13 mouse cellular contexts compared by ENCODE assay signal in the genomic region with DNA sequence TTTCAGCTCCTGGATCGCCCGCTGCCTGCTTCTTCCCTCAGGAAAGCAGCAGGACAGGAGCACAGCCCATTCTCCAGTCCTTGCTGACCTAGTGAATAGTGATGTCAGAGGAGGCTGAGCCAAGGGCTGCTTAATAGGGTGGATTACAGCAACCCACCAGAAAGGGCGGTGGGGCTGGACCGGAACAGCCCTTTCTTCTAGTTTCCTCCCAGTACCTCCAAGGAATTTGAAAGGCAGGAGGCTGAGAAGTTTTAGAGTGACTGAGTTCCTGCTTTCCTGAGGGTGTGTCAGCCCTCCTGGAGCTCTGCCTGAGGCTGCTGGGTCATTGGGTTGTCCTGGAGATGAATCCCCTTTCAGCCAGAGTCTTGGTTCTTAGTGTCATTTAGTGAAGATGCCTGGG. TPM values are rescaled to one million over a fixed set of nuclear protein-coding genes. Genes with fewer than 3 reads are reported as not detected.
A peak's percentile ranks its signal among the peaks of the same experiment; 100 is the strongest.
DNase-seq lines count a peak whose midpoint lies in the region; ATAC-seq and TF ChIP-seq lines count a peak whose summit lies in the region.
"Had no signal": no experiment of that assay in that cellular context is flagged by ENCODE, and none has a peak within 500 bp of the region (broad histone marks: within the 10 kb centered on the region; RNA-seq: fewer than 3 reads in every experiment).

No protein-coding gene starts in this region.

- H3K4me2 ChIP-seq in heart, embryonic 11.5 days = no peak overlapping the region; the same call in 1 of the 2 replicates
- H3K4me2 ChIP-seq in lung, postnatal 0 days (replicated peaks; ENCODE audit: low read depth, low read length) = 0 out of 2 replicates have a peak overlapping the region, but pooled peaks have one; percentile 17
- H3K4me2 ChIP-seq: limb, embryonic 15.5 days; neural tube, embryonic 12.5 days had no signal

- H3K27ac ChIP-seq in heart, embryonic 11.5 days (ENCODE audit: low read depth, low read length) = no peak overlapping the region
- peak overlapping the region; percentile 57 for H3K27ac ChIP-seq in lung, postnatal 0 days (ENCODE audit: low read length)
- H3K27ac ChIP-seq: limb, embryonic 15.5 days; neural tube, embryonic 12.5 days had no signal

- H3K4me1 ChIP-seq in heart, embryonic 11.5 days (ENCODE audit: control insufficient read depth, insufficient read depth, low read length) = peaks cover 29% of the 10 kb centered on the region
- peaks cover 12% of the 10 kb centered on the region; the same call in 1 of the 2 replicates for H3K4me1 ChIP-seq in lung, postnatal 0 days (ENCODE audit: insufficient read depth, low read depth, low read length)

- no peak overlapping the region for H3K9ac ChIP-seq in heart, embryonic 11.5 days (ENCODE audit: low read depth, low read length)
- H3K9ac ChIP-seq in lung, postnatal 0 days (replicated peaks; ENCODE audit: low read depth) = no peak overlapping the region
- H3K9ac ChIP-seq: limb, embryonic 15.5 days; neural tube, embryonic 12.5 days had no signal

- H3K27me3 ChIP-seq in heart, embryonic 11.5 days (ENCODE audit: control insufficient read depth, insufficient read depth, low read length) = no peaks in the 10 kb centered on the region
- H3K27me3 ChIP-seq in lung, postnatal 0 days (replicated peaks; ENCODE audit: insufficient read depth, low read length) = no peaks in the 10 kb centered on the region
- H3K27me3 ChIP-seq: limb, embryonic 15.5 days; neural tube, embryonic 12.5 days had no signal

- TF ChIP-seq CTCF in lung, postnatal 0 days (IDR thresholded peaks at IDR 0.05) = no peak

- 70% methylated on average over 4 of the region's 4 CpGs for WGBS in heart, embryonic 11.5 days (ENCODE audit: insufficient replicate concordance)
- WGBS in lung, postnatal 0 days = 78% methylated on average over 4 of the region's 4 CpGs

- TF ChIP-seq EP300 in lung, postnatal 0 days (IDR thresholded peaks at IDR 0.05) = peak; percentile 89

- intact Hi-C loops in heart, postnatal 14 days (cut with DNase I) = no loop called here

- no peaks in the 10 kb centered on the region for H3K9me3 ChIP-seq in heart, embryonic 11.5 days (replicated peaks; ENCODE audit: control insufficient read depth, low read length)
- H3K9me3 ChIP-seq in lung, postnatal 0 days (ENCODE audit: low read length) = no peaks in the 10 kb centered on the region
- H3K9me3 ChIP-seq: G1E; limb, embryonic 15.5 days; neural tube, embryonic 12.5 days had no signal

- H3K4me3 ChIP-seq in heart, embryonic 11.5 days (ENCODE audit: low read depth, low read length) = no peak overlapping the region
- peak overlapping the region; percentile 6; the same call in 1 of the 2 replicates for H3K4me3 ChIP-seq in lung, postnatal 0 days (ENCODE audit: low read depth, low read length)
- H3K4me3 ChIP-seq: limb, embryonic 15.5 days; neural tube, embryonic 12.5 days had no signal

- no peaks in the 10 kb centered on the region for H3K36me3 ChIP-seq in heart, embryonic 11.5 days (ENCODE audit: control insufficient read depth, insufficient read depth, low read length)
- H3K36me3 ChIP-seq in lung, postnatal 0 days (ENCODE audit: insufficient read depth, low read length) = no peaks in the 10 kb centered on the region
- H3K36me3 ChIP-seq: neural tube, embryonic 12.5 days had no signal

- DNase-seq in heart, adult 11 months = peak; percentile 99
- DNase-seq in WW6 (ENCODE audit: low read depth, low spot score) = peak; percentile 69
- DNase-seq in heart, postnatal 14 days = peak; percentile 44 to 52
- peak; percentile 81 for DNase-seq in lung, postnatal 0 days (ENCODE audit: low spot score)
- DNase-seq in T-cell, adult 2 months (ENCODE audit: low spot score) = no peak
- DNase-seq in urinary bladder, postnatal 36 days (ENCODE audit: low spot score in 2 of 2) = no peak
- DNase-seq: cerebellum, adult 11-12 months; thymus, adult 18-20 months had no signal

- no peak for ATAC-seq in heart, embryonic 11.5 days (replicated peaks; ENCODE audit: insufficient number of reproducible peaks, low FRiP score, low TSS enrichment)
- ATAC-seq in lung, postnatal 0 days = peak; percentile 85
- no peak for ATAC-seq in megakaryocyte progenitor cell, adult 5-6 weeks (replicated peaks; ENCODE audit: poor library complexity)

RNA-seq across cellular contexts. Expression of gene Rapgef1, which starts 23.9 kb away (rescaled TPM):
- 9.1 and 9.8 TPM in 2 replicates for polyA plus RNA-seq in heart, embryonic 11.5 days (2014; fragmentation: Nextera tagmentation; extraction: Ambion mirVana)
- 10 to 100 TPM; 89.6 to 91.6 TPM for total RNA-seq in heart, postnatal 14 days (2021)
- polyA plus RNA-seq in lung, postnatal 0 days (2015; fragmentation: Nextera tagmentation; extraction: Ambion mirVana) = 10.6 and 11.4 TPM in 2 replicates
- 19.4 and 21.7 TPM in 2 replicates for total RNA-seq in megakaryocyte progenitor cell, adult 5-6 weeks (2015)
- total RNA-seq in megakaryocyte progenitor cell, adult 5-6 weeks (2017) = 22.9 and 24.9 TPM in 2 replicates

Comparison
In these comparisons a context has a peak if more than half of its experiments do, and no peak if none do; other contexts are left out.
1. DNase-seq: peak in heart, adult 11 months (single experiment), WW6 (single experiment), heart, postnatal 14 days (2 of 2) and lung, postnatal 0 days (single experiment); none in T-cell, adult 2 months (single experiment) and urinary bladder, postnatal 36 days (0 of 2).